ENCODE assay signal across 11 mouse cellular contexts in the genomic region with DNA sequence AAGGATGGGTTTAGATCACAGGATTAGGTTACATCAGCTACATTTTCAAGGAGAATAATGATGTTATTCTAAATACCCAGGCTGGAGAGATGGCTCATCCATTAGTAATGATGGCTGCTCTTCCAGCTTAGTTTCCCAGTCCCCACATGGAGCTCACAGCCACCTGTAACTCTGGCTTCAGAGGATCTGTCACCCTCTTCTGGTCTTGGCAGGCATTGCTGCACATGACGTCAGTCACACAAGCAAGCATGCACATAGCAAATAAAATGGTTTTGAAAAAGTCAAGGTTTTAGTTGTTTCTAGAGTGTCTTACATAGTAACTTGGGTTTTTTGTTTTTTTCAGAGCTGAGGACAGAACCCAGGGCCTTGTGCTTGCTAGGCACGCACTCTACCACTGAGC. TPM values are rescaled to one million over a fixed set of nuclear protein-coding genes. Genes with fewer than 3 reads are reported as not detected.
DNase-seq lines count a peak whose midpoint lies in the region; ATAC-seq and TF ChIP-seq lines count a peak whose summit lies in the region.
"Had no signal": no experiment of that assay in that cellular context is flagged by ENCODE, and none has a peak within 500 bp of the region (broad histone marks: within the 10 kb centered on the region; RNA-seq: fewer than 3 reads in every experiment).

No protein-coding gene starts in this region.

- H3K27me3 ChIP-seq in stomach, postnatal 0 days (ENCODE audit: control insufficient read depth, insufficient read depth, low read length), result no peaks in the 10 kb centered on the region
- H3K27me3 ChIP-seq: embryonic facial prominence, embryonic 13.5 days; heart, embryonic 15.5 days had no signal

- no peak overlapping the region for H3K4me2 ChIP-seq in stomach, postnatal 0 days (replicated peaks; ENCODE audit: low read depth)
- H3K4me2 ChIP-seq: embryonic facial prominence, embryonic 13.5 days; heart, embryonic 15.5 days had no signal

- WGBS in stomach, postnatal 0 days, result 72% methylated on average over 2 of the region's 2 CpGs

- no peak overlapping the region for H3K9ac ChIP-seq in stomach, postnatal 0 days (ENCODE audit: low read length)
- H3K9ac ChIP-seq: embryonic facial prominence, embryonic 13.5 days; heart, embryonic 15.5 days had no signal

- peak; percentile 64 for TF ChIP-seq CTCF in stomach, postnatal 0 days (IDR thresholded peaks at IDR 0.05; ENCODE audit: low read depth)

- no peaks in the 10 kb centered on the region for H3K9me3 ChIP-seq in stomach, postnatal 0 days (ENCODE audit: control insufficient read depth, low read length)
- H3K9me3 ChIP-seq: embryonic facial prominence, embryonic 13.5 days; heart, embryonic 15.5 days had no signal

- ATAC-seq in stomach, postnatal 0 days (ENCODE audit: low FRiP score, low TSS enrichment), result no peak

- H3K4me1 ChIP-seq in stomach, postnatal 0 days (replicated peaks; ENCODE audit: control insufficient read depth, insufficient read depth), result no peaks in the 10 kb centered on the region
- H3K4me1 ChIP-seq: embryonic facial prominence, embryonic 13.5 days had no signal

- TF ChIP-seq EP300 in stomach, postnatal 0 days (optimal IDR thresholded peaks at IDR 0.05), result no peak

- no peak overlapping the region for H3K4me3 ChIP-seq in stomach, postnatal 0 days (ENCODE audit: low read depth, low read length)
- H3K4me3 ChIP-seq: embryonic facial prominence, embryonic 13.5 days; heart, embryonic 15.5 days had no signal

- H3K36me3 ChIP-seq in stomach, postnatal 0 days (ENCODE audit: control insufficient read depth, insufficient read depth, low read length), result peaks cover 4% of the 10 kb centered on the region; the same call in 1 of the 2 replicates

- no peak overlapping the region for H3K27ac ChIP-seq in stomach, postnatal 0 days (replicated peaks)
- H3K27ac ChIP-seq: embryonic facial prominence, embryonic 13.5 days; heart, embryonic 15.5 days had no signal

- DNase-seq in adrenal gland, postnatal 14 days, result peak; percentile 72
- DNase-seq in adrenal gland, postnatal 4 days (ENCODE audit: low spot score in 2 of 2), result no peak
- DNase-seq in kidney, adult 9 months, result peak; percentile 39
- no peak for DNase-seq in kidney, adult 18-20 months
- peak; percentile 36 for DNase-seq in thymus, postnatal 4 days
- DNase-seq in thymus, postnatal 0 days (ENCODE audit: low spot score), result no peak
- no peak for DNase-seq in stomach, postnatal 0 days (ENCODE audit: low spot score)
- no peak for DNase-seq in urinary bladder, adult 18-20 months (ENCODE audit: low spot score in 2 of 2)
- DNase-seq: right cerebral cortex, adult 18-20 months had no signal

RNA-seq across cellular contexts. Expression of gene Prrg2, which starts 9.8 kb away (rescaled TPM):
- 16.0 and 16.3 TPM in 2 replicates for total RNA-seq in adrenal gland, postnatal 14 days (2021)
- 10 to 100 TPM; 17.9 to 18.6 TPM for total RNA-seq in adrenal gland, postnatal 4 days (2021)
- polyA plus RNA-seq in thymus, postnatal 0 days (2015; fragmentation: Nextera tagmentation; extraction: Ambion mirVana), result 9.9 and 10.0 TPM in 2 replicates
- polyA plus RNA-seq in stomach, postnatal 0 days (2015; fragmentation: Nextera tagmentation; extraction: Ambion mirVana), result 33.6 and 37.4 TPM in 2 replicates

RNA-seq across cellular contexts. Expression of gene Nosip, which starts 10.0 kb away (rescaled TPM):
- 41.6 and 47.5 TPM in 2 replicates for total RNA-seq in adrenal gland, postnatal 14 days (2021)
- total RNA-seq in adrenal gland, postnatal 4 days (2021), result 10 to 100 TPM; 61.1 to 71.2 TPM
- 84.4 and 86.3 TPM in 2 replicates for polyA plus RNA-seq in thymus, postnatal 0 days (2015; fragmentation: Nextera tagmentation; extraction: Ambion mirVana)
- 43.0 and 44.1 TPM in 2 replicates for polyA plus RNA-seq in stomach, postnatal 0 days (2015; fragmentation: Nextera tagmentation; extraction: Ambion mirVana)

RNA-seq across cellular contexts. Expression of gene Prr12, which starts 19.5 kb away (rescaled TPM):
- total RNA-seq in adrenal gland, postnatal 14 days (2021), result 42.6 and 44.6 TPM in 2 replicates
- 10 to 100 TPM; 76.4 to 85.1 TPM for total RNA-seq in adrenal gland, postnatal 4 days (2021)
- 7.6 and 9.0 TPM in 2 replicates for polyA plus RNA-seq in thymus, postnatal 0 days (2015; fragmentation: Nextera tagmentation; extraction: Ambion mirVana)
- 3.4 and 3.8 TPM in 2 replicates for polyA plus RNA-seq in stomach, postnatal 0 days (2015; fragmentation: Nextera tagmentation; extraction: Ambion mirVana)

RNA-seq across cellular contexts. Expression of gene Rcn3, which starts 19.8 kb away (rescaled TPM):
- total RNA-seq in adrenal gland, postnatal 14 days (2021), result 38.2 and 39.1 TPM in 2 replicates
- 10 to 100 TPM; 77.0 to 81.8 TPM for total RNA-seq in adrenal gland, postnatal 4 days (2021)
- 41.4 and 41.8 TPM in 2 replicates for polyA plus RNA-seq in thymus, postnatal 0 days (2015; fragmentation: Nextera tagmentation; extraction: Ambion mirVana)
- 157 and 176 TPM in 2 replicates for polyA plus RNA-seq in stomach, postnatal 0 days (2015; fragmentation: Nextera tagmentation; extraction: Ambion mirVana)

RNA-seq across cellular contexts. Expression of gene Fcgrt, which starts 31.4 kb away (rescaled TPM):
- total RNA-seq in adrenal gland, postnatal 14 days (2021), result 138 and 152 TPM in 2 replicates
- 100 to 1,000 TPM in 1 of 2 experiments, 10 to 100 TPM in 1; 98.0 to 104 TPM for total RNA-seq in adrenal gland, postnatal 4 days (2021)
- 42.6 and 47.6 TPM in 2 replicates for polyA plus RNA-seq in thymus, postnatal 0 days (2015; fragmentation: Nextera tagmentation; extraction: Ambion mirVana)
- 76.1 and 76.9 TPM in 2 replicates for polyA plus RNA-seq in stomach, postnatal 0 days (2015; fragmentation: Nextera tagmentation; extraction: Ambion mirVana)

Comparison
In these comparisons a context has a peak if more than half of its experiments do, and no peak if none do; other contexts are left out.
1. DNase-seq: peak in adrenal gland, postnatal 14 days (single experiment), kidney, adult 9 months (single experiment) and thymus, postnatal 4 days (single experiment); none in adrenal gland, postnatal 4 days (0 of 2), kidney, adult 18-20 months (single experiment), thymus, postnatal 0 days (single experiment), stomach, postnatal 0 days (single experiment) and urinary bladder, adult 18-20 months (0 of 2).